Mouse (Mus musculus) urinary bladder, adult 2 months (tissue): Measurements from ENCODE around the gene Stab2. TPM values are rescaled to one million over a fixed set of nuclear protein-coding genes. Genes with fewer than 3 reads are reported as not detected.

Experiments
- DNase-seq: peaks from one replicate; pipeline ENCODE4 v3.0.0; 2022; ENCODE audit warnings: low spot score
- polyA plus RNA-seq: library from polyadenylated mRNA; depleted of rRNA; stranded (reverse); fragments of >200 nt; gene quantifications from 2 replicates; pipeline ENCODE4 v1.2.3, GENCODE M21; 2012; rRNA removed

Stab2 gene
- 2.0 and 3.6 TPM in 2 replicates for polyA plus RNA-seq

DNA sequence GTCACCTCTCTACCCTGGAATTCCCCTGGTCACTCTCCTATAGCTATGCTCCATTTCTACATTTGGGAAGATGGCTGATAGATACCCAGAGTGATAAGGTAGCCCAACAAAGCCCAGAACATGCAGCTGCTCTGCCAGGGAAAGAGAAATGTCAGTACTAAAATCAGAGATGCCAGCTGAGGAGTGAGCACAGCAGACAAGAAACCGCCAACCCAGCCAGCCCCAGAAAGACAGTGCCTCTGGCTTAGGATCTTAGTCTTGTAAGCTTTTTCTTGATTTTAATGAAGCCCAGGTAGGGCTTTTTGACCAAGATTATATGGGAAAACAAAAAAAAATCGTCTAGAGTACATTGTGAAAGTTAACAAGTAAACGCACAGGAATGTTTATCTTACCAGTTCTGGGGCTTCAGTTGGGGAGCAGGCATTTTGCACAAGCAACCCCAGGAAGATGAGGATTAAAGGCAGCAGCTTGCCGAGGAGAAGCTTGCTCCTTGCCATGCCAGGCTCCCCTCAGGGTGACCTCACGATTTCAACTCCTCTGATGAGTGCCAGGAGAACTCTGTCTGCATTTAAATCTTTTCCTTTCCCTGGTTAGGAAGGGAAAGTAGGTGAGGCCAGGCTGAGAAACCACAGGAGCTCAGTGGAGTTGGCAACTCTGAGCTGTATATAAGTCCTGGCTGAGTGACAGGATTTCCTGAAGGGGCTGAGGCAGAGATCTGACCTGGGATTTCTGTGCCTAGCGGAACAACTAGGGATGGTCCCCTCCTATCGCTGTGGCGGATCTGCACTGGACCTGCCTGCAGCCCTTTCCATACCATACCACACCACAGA is at the start of gene Stab2:
Gene Stab2 (minus strand): TSS at position 641 of the 830 bp plus-strand sequence.
- no peak for DNase-seq

GRCm38 (mm10) chr10:87051714-87052113 is 43.9 kb upstream of the Stab2 start:
- no peak for DNase-seq

- DNase-seq = no peak
Observed at GRCm38 (mm10) chr10:87049179-87049578, 41.4 kb upstream of the Stab2 start.

DNA sequence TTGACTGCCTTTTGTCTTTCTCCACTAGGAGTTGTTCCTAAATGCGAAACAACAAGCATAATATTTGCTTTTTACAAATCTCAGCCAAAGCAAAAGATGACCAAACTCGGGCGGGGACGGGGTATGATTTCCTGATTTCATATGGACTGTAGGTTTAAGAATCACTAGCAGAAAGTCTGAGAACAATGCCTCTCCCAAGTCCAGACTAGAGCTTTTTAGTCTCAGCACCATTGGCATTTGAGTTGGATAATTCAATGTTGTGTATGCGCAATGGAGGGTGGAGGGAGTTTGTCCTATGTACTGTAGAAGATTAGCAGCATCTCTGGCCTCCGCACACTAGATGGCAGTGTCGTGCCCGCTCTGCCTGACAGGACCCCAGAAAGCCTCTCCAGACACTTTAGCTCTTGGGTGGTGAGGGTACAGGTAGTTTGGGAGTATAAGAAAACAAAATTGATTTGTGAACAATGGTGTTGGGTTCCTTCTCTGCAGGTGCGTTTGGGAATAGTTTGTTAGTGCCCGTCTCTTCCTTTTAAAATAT is 39.2 kb upstream of the Stab2 start:
- DNase-seq = no peak

GRCm38 (mm10) chr10:87046469-87046868 is 38.6 kb upstream of the Stab2 start:
- DNase-seq = no peak

GRCm38 (mm10) chr10:87045273-87045672 is 37.4 kb upstream of the Stab2 start:
- DNase-seq = no peak

- DNase-seq = no peak
Observed at GRCm38 (mm10) chr10:87041265-87041664, 33.4 kb upstream of the Stab2 start.

- DNase-seq = no peak
Observed at GRCm38 (mm10) chr10:87039800-87040199, 32.0 kb upstream of the Stab2 start.

DNA sequence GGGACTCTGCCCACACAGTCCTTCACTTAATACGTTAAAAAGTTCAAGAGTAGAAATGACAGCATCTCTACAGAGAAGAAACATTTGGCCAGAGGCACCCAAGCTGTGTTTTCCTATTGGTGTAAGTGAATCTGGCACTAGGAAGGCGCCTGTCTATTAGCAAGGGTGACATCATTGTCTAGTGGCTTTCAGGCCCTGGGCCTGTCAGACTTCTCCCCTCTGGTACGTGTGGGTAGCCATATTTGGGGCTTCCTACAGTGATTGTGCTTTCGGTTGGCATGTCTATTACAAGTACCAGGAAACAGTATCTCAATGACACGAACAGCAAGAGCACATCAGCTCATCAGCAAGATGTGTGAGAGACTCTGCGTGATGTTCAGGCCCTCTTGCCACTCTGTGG is 31.5 kb upstream of the Stab2 start:
- DNase-seq = no peak

DNA sequence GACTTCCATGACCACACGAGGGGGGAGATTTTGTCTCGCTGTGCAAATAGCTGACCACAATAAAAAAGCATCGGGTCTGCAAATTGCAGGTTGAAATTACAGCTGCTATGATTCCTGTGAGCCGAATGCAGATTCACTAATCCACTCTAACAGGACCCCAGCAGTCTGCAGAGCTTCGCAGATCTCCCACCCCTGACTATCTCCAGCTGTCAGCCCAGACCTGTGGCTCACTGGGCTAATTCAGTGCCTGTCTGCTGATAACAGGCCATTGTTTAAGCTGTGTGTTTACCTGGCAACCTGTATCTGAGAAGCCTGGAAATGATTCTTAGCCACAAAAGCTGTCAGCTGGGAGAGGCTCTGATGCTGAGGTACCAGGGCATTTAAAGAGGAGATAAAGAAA is 29.2 kb upstream of the Stab2 start:
- no peak for DNase-seq

DNA sequence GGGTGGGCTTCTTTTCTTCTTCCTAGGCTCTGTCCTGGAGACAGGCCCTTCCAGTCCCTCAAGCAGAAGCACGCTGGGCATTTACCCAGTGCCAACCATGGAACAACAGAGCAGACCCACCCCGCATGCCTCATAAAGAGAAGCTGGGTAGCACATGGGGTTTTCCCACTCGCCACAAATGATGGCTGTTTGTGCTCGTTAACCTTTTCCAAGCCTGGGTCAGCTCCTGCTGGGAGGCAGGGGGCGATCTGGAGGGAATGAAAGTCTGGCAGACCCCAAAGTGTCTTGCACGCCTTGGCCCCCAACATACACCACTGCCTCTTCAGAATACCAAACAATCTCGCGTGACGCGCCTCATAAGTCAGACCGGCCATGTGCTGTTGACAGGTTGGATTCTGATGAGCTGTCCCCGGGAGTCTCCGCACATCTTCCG is 28.5 kb upstream of the Stab2 start:
- DNase-seq = no peak

DNA sequence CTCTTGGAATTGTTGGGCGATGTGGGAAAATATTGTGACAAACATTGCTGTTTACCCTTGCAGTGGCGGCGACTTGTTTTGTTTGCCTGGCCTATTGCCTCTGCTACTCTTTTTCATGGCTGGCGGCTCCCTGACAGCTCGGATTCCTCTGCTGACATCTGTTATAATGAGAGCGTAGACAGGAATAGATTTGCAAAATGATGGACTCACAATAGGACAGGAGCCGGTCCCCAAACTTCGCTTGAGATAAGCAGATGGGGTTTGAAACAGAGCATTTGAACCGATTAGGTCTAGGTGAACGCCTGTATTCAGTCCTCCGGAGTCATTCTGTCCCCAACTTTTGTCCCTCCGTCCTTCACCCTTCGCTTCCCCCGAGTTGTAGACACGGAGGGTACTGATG is 28.0 kb upstream of the Stab2 start:
- no peak for DNase-seq

DNA sequence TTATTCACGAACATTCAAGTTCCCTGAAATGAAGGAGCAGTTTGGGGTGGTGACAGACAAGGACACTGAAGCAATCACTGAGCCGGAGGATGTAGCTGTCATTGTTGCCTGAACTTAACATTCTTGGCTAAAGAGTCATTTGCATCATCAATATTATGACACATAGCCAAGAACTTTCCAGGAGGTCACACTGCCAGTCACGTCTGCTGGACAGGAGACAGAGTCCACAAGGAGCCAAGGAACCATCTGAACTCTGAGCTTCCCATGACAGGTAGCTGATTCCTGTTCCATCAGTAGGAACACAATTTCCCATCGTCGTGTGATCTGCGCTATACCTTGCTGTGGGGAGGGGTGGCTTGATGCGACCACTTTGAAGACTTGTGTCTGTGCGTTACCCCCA is 24.9 kb upstream of the Stab2 start:
- DNase-seq = no peak

DNA sequence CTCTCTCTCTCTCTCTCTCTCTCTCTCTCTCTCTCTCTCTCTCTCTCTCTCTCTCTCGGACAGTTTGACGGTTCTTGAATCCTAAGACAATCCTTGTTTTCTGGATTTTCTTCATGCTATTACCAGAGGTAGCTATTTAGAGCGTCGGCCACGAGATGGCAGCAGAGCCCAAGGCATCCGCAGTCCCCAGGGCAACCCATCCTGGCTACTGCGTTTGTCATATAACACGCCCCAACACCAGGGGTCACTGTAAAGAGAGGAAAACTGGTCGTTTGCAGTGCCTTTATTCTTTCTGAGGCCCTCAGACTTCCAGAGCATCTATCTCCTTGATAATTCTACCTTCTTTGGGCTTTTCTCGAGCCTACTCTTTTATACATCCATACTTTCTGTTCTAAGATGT is 17.1 kb upstream of the Stab2 start:
- peak; percentile 42 for DNase-seq

GRCm38 (mm10) chr10:87020711-87021110 is 12.9 kb upstream of the Stab2 start:
- DNase-seq = no peak

- no peak for DNase-seq
Observed at GRCm38 (mm10) chr10:87018876-87019275, 11.1 kb upstream of the Stab2 start.

GRCm38 (mm10) chr10:87016151-87016692 is 8.4 kb upstream of the Stab2 start:
- no peak for DNase-seq

DNA sequence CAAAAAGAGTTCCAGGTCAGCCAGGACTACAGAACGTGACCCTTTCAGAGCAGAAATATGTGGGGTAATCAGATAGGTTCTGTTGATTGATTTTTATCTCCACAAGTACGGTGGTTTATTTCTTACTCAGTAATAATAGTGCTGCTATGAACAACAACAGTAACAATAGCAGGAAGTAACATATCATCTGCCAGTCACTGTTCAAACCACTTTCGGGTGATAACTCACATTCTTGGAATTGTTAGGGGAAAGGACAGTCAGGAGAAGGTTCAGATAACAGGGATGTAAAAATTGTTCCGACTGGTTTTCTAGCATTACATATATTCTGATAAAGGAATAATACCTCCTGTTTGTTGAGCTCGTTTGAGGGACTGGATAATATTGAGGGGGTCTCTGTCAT is 7.6 kb upstream of the Stab2 start:
- DNase-seq = no peak

DNA sequence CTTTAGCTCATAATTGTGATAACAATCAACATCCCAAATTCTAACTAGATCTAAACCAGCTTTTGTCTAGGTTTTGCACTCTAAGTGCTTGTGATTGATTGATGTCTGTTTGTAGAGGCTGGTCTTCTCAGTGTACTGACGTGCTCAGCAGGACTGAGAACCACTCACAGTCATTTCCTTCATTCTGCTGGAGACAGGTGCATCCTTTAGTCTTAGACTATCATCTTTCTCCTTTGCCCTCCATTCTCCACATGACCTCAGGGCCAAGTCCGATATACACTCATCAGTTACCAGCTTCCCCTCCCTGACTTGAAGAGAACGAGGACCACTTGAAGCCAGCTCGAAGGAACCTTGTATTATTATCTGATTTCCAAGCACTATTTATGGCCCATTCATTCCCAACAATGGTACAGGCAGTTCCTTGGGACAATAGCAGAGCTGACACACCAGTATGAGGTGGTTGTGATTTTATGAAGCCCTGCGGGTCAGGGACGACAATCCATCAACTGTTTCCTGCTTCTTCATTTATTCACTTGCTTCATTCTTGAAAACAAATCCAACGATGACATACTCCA is 6.7 kb upstream of the Stab2 start:
- no peak for DNase-seq

DNA sequence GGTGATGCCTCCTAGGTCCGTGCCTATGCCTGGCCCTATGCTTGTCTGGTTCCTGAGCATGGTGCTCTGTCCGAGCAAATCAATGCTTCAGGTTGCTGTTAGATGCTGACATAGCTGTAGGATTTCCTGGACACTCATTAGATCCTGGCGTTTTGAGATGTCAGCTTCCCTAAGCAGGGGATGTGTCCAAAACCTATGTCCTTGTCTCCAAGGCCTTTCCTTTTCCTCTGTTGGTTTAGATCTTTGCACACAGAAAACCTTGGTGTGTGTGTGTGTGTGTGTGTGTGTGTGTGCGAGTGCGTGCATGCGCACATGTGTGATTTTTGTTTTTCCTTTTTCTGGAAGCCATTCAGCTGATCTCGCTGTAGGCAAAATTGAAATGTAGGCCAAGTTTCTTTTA is 4.3 kb upstream of the Stab2 start:
- DNase-seq = no peak

DNA sequence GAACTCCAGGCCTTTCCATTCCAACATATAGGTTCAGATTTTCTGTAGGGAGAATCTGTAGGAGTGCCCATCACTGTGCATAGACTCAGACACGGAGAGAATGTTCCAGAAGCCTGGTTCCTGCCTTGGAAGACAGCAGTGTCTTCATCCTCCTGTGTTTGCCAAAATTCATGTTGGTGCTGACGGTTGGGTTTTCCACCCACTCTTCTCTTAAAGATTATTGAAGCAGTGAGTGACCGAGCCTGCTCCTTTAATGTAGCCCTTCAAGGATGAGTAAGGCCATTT is 332 bp upstream of the Stab2 start:
- DNase-seq = no peak

- no peak for DNase-seq
Observed at GRCm38 (mm10) chr10:86992238-86992976, 15.4 kb downstream of the Stab2 start.
